Mouse (Mus musculus) urinary bladder, postnatal 25 days (tissue): ENCODE measurements at regions not wholly inside any gene's neighbourhood (a gene's known extent, or its start where the extent isn't known, plus 50 kb on each side); places are given as distances from the start of the nearest gene placed in this dataset.

Experiments used
- DNase-seq: peaks from one replicate; pipeline ENCODE4 v3.0.0; 2022; ENCODE audit warnings: low spot score

GRCm38 (mm10) chr9:43466883-43467282, 156.2 kb downstream of the Trim29 start:
- no peak for DNase-seq

- no peak for DNase-seq
Observed at GRCm38 (mm10) chr9:43469215-43469614, 158.6 kb downstream of the Trim29 start.

DNA sequence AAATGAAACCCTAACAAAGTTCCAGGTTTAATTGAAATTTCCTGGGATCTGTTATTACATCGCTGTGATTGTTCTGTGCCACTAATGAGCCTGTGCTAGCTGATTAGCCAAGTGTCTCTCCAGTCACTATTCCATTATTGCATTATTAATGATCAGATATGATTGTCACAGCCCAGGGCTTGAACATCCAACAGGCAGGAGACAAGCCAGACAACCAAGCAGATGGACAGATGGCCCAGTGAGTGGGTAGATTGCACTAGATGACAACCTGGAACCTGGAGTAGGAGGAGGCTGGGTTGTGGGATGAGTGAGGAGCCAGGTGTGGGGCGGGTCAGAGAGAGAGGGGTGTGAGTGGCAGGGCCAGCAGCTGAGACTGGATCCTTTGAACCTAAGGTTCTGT, 161.6 kb downstream of the Trim29 start:
- DNase-seq, result no peak

- no peak for DNase-seq
Observed at GRCm38 (mm10) chr9:43473164-43473563, 162.5 kb downstream of the Trim29 start.

DNA sequence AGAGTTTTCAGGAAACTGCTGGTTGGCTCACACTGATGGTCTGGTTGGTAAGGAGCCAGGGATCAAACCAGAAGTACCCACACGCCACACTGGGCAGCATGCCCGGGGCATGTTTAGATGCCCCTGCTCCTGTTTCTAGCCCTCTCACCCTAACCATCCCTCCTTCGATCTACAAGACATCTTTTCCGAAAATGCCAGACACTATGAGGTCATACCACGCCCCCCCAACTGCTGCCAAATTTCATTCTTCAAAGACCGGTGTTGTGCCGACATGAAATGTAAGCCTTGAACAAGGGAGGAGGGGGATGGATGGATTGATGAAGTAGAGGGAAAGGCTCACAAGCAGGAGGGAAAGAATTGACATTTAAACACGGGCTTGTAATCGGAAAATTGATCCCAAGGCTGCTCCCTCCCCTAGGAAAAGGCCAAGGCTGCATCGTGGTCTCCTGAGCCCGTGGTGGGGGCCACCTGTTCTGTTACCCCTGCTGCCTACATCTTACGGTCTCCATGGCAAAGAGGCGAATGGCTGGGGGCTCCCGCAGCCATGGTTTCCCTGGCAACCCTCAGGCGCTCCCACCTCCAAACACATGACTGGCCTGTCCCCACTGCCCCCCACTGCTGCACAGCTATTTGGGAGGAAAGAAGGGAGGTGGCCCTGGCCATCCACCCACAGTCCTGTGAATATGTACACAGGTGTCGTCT, 163.1 kb downstream of the Trim29 start:
- no peak for DNase-seq

- no peak for DNase-seq
Observed at GRCm38 (mm10) chr9:43474303-43474643, 163.6 kb downstream of the Trim29 start.

- DNase-seq, result no peak
Observed at GRCm38 (mm10) chr9:43480826-43481591, 170.4 kb downstream of the Trim29 start.

GRCm38 (mm10) chr9:43482101-43483090, 171.7 kb downstream of the Trim29 start:
- no peak for DNase-seq

- DNase-seq, result no peak
Observed at GRCm38 (mm10) chr9:43483195-43483594, 172.5 kb downstream of the Trim29 start.

GRCm38 (mm10) chr9:43483906-43484305, 173.3 kb downstream of the Trim29 start:
- no peak for DNase-seq

DNA sequence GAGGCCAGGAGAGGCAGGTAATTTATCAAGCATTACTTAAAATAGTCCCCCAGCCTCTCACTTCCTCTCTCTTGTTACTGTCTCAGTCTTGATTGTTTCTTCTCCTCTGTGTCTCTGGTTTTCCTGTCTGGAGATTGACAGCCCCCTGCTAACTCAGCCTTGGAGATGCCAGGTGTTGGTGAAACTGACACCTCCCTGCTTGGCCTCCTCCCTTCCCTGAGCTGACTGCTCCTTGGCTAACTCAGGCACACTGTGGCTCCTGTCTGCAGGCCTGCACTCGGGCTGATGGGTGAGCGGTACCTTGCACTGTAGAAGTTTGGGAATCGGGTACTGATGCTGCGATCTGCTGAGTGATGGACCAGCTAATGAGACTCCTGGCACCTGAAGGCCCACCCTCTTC, 176.1 kb downstream of the Trim29 start:
- DNase-seq, result no peak

- no peak for DNase-seq
Observed at GRCm38 (mm10) chr9:43489205-43489604, 178.6 kb downstream of the Trim29 start.

DNA sequence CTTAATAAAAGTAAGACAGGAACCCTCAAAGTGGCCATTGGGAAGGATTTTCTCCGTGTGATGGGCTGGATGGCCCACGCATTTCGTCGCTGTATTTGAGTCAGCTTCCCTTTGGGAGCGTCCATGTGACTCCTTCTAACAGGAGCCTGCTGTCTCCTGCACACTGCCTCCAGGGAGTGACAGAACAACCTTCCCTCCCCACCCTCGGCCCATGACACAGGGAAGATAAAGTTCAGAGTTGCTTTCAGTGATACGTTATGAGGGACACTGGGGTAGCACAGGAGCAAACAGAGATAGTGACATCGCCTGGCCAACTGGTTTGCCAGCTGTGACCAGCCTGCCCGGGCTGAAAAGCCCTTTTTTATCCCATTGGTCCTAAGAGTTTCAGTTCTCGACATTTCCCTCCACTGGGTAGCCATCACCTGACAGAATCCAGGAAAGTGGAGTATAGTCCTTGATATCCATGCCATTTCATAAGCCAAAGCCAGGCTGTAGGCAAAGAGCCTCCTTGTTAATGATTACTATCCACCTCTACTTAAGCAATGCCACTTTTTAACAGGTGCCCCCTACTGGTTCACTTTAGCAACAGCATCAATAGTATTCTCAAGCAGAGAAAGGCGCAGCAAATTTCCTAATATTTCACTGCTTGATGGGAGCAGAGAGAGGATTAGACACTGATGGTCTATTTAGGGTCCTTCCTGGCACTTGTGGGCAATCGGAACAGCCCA, 180.5 kb downstream of the Trim29 start:
- DNase-seq, result no peak

- DNase-seq, result no peak
Observed at GRCm38 (mm10) chr9:43492236-43493000, 181.8 kb downstream of the Trim29 start.

DNA sequence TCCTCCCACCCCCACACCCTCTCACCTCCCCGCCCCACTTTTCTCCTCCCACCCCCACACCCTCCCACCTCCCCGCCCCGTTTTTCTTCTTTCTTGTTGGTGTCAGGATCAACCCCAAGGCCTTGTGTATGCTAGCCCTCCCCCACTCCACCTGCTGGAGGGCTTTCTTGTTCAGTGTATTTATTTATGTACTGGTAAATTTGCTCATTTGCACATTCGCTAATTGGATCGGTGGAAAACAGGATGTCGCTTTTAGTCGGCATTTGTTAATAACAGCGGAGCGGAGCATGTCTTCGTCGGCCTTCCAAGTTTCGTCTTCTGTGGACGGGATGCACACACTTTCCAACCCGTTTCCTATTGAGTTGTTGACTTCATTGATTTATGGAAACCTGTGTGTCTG, 187.9 kb downstream of the Trim29 start:
- DNase-seq, result no peak

GRCm38 (mm10) chr9:43504270-43504932, 193.8 kb downstream of the Trim29 start:
- no peak for DNase-seq

DNA sequence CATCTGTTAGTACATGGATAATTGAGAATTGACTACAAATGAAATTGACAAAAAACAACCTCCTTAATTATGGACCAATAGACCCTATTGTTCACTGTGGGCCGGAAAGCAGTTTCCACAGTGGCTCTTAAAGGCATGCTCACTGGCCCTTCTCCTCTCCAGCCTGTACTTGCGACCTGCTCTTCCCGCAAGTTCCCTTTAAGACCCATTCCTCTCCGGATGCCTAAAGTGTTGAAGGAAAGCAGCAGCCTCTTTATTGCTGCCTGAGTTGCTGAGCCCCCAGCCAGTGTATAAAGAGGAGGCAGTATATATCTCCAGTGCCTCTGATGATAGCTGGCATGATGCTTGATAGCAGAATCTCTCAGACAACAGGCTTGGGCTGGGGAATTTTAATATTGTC, 195.2 kb downstream of the Trim29 start:
- DNase-seq, result no peak

DNA sequence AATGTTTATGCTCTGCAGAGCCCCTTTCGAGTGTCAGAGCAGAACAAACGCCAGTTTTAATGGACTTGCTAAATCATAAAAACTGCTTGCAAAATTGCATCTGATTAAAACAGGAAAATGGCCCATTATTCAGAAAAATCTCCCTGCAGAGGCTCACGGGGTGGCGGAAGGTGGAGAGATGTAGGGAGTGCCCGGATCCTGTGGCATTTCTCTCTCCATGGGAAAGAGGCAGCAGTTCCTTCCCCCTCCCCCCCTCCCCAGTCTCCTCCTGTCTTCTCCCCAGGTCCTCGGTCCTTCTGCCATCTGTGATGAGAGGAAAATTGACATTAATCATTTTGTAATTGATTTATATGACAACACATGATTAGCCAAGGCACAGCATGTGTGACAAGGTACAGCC, 195.6 kb downstream of the Trim29 start:
- no peak for DNase-seq

DNA sequence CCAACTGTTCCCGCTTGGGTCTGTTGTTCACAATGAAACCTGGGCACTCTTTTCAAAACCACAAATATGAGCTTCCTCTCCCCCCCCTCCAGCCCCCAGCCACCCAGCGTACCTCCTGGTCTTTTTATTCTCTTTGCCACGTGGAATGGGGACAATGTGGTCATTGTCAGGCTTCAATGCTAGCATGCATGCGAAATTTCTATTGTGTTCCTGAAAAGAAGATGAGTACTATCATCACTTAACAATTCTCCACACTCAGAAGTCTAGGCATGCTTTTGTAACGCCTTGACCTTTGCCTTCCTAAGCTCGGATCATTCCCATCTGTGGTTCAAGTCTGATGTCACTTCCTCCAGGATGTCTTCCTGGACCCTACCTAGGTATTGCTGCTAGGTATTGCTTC, 202.2 kb downstream of the Trim29 start:
- DNase-seq, result no peak

DNA sequence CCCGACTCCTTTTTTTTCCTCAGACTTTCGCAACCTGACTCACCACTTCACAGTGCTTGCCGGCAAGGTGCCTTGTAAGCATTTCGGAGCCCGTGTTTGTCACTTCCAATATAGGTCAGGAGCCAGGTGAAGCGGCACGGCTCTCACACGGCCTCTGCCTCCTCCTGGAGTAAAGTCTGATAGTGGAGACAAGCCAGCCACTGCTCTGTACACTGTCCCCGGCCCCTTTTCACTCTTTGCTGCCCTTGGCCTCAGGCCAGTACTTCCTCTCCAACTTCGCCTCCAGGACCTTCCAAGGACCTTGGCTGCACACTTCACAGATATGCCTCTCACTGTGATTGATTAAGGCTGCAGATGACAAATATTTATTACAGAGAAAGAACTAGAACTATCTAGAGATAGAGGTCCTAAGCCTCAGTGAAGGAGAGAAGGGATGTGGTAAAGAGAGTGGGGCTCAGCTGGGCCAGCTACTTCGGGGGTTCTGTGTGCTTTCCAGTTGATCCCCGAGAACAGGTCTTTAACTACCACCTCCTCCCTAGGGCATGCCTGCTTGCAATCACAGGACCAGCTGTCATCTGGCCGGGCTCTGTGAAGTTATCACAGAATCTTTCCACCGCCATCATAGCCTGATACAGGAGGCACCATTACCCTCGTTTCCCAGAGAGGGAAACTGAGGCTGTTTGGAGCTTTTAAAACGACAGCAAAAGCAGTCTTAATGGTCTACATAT, 204.2 kb downstream of the Trim29 start:
- no peak for DNase-seq
